Mouse (Mus musculus): Measurements from ENCODE around the gene Ntrk3. TPM values are rescaled to one million over a fixed set of nuclear protein-coding genes. Genes with fewer than 3 reads are reported as not detected.

Ntrk3 gene
- polyA plus RNA-seq, 1 experiment from 2014 or later = 7.3 TPM

DNA sequence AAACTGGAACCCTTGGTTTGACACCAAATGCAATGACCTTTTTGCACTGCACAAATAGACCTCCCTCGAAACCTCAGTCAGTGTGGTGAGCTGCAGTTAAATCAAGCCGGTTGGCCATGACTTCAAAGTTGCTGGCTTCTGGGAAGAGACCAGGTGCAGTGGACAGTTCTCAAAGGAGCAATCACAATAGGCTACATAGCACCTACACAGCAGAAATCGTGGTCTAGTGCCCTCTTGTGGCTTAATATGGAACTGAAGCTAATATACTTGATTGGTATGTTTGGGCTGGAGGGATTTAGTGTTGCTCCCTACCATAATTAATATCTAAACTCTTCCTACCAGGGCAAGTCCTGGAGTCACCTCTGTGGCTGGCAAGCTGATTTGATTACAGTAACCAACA is 171.2 kb downstream of the Ntrk3 start:
- DNase-seq (ENCODE audit: low spot score) (no peak), ATAC-seq (replicated peaks; ENCODE audit: low FRiP score) (no peak)
- Histone ChIP-seq H3K27me3 (ENCODE audit: control insufficient read depth, insufficient read depth, low read length) (no peaks in the 10 kb centered on the region), H3K36me3 (ENCODE audit: control insufficient read depth, insufficient read depth, low read length) (no peaks in the 10 kb centered on the region), H3K4me2 (ENCODE audit: low read depth, low read length, severe bottlenecking) (no peak overlapping the region), H3K9me3 (ENCODE audit: control insufficient read depth, low read length) (no peaks in the 10 kb centered on the region), H3K9ac (ENCODE audit: low read length) (no peak overlapping the region), H3K4me1 (replicated peaks; ENCODE audit: control insufficient read depth, insufficient read depth, low read length) (peaks cover 3% of the 10 kb centered on the region; the same call in 1 of the 2 replicates), H3K4me3 (ENCODE audit: low read depth, low read length) (no peak overlapping the region), H3K27ac (ENCODE audit: low read depth, low read length) (no peak overlapping the region)
- 51% methylated on average over 3 of the region's 3 CpGs for WGBS

DNA sequence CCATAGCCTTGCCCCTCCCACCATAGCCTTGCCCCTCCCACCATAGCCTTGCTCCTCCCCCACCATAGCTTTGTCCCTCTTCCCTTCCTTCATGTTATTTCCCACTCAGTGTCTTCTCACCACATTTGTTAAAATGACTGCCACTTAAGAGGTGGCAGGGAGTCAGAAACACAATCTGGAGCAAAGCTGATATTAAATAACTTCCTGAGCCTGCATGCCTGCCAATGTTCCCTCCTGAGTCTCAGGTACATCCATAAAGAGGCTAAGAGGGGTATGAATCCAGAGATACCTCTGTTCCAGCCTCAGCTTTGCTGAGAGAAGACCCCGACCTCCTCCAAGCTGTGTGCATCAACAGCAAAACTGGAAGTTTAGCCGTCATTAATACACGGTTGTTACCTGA is 172.4 kb downstream of the Ntrk3 start:
- no peaks in the 10 kb centered on the region for H3K27me3 ChIP-seq (ENCODE audit: control insufficient read depth, insufficient read depth, low read length)
- H3K4me3 ChIP-seq (ENCODE audit: low read depth, low read length) = no peak overlapping the region
- H3K27ac ChIP-seq (ENCODE audit: low read depth, low read length) = no peak overlapping the region
- DNase-seq (ENCODE audit: low spot score) = no peak
- peaks cover 3% of the 10 kb centered on the region; the same call in 1 of the 2 replicates for H3K4me1 ChIP-seq (replicated peaks; ENCODE audit: control insufficient read depth, insufficient read depth, low read length)
- no peaks in the 10 kb centered on the region for H3K36me3 ChIP-seq (ENCODE audit: control insufficient read depth, insufficient read depth, low read length)
- no peak overlapping the region for H3K4me2 ChIP-seq (ENCODE audit: low read depth, low read length, severe bottlenecking)
- no peaks in the 10 kb centered on the region for H3K9me3 ChIP-seq (ENCODE audit: control insufficient read depth, low read length)
- ATAC-seq (replicated peaks; ENCODE audit: low FRiP score) = no peak
- no peak overlapping the region for H3K9ac ChIP-seq (ENCODE audit: low read length)
- WGBS = 94% methylated on average over 3 of the region's 3 CpGs

DNA sequence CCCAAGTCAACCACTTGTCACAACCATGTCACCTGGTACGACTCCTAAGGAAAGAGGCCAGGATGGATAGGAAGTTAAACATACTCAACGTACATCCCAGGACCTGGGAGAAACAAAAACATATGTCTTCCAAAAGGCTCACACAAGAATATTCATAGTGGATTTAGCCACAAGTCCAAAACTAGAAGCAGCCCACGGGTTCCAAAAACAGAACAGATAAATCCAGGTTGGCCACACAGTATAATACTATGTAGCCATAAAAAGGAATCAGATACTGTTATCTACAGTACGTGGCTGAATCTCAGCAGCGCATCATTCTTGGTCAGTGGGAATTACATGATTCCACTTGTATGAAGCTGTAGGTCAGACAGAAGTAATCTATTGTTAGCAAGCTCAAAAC is 179.3 kb downstream of the Ntrk3 start:
- WGBS = 90% methylated on average over 5 of the region's 5 CpGs
- no peak for DNase-seq (ENCODE audit: low spot score)
- ATAC-seq (replicated peaks; ENCODE audit: low FRiP score) = no peak
- no peaks in the 10 kb centered on the region for H3K4me1 ChIP-seq (replicated peaks; ENCODE audit: control insufficient read depth, insufficient read depth, low read length)
- no peak overlapping the region for H3K4me2 ChIP-seq (ENCODE audit: low read depth, low read length, severe bottlenecking)
- no peak overlapping the region for H3K9ac ChIP-seq (ENCODE audit: low read length)
- no peaks in the 10 kb centered on the region for H3K9me3 ChIP-seq (ENCODE audit: control insufficient read depth, low read length)
- H3K4me3 ChIP-seq (ENCODE audit: low read depth, low read length) = no peak overlapping the region
- no peaks in the 10 kb centered on the region for H3K36me3 ChIP-seq (ENCODE audit: control insufficient read depth, insufficient read depth, low read length)
- no peaks in the 10 kb centered on the region for H3K27me3 ChIP-seq (ENCODE audit: control insufficient read depth, insufficient read depth, low read length)
- H3K27ac ChIP-seq (ENCODE audit: low read depth, low read length) = no peak overlapping the region

DNA sequence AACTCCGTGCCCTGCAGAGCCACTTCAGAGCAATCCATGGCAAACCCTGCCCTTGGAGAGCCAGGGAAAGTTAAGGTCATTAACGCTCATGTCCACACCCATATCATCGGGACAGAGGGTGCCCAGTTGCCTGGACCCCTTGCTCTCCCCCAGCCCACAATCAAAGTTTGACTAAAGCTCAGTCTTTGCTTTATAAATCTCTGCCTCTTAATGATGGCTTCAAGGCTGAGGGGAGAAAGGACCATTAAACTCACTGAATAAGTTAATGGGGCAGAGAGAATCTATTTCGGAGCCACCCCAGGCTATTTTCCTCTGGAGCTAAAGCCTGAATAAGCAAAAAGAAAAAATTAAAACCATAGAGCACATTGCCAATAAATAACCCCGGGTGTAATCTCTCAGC is 182.3 kb downstream of the Ntrk3 start:
- H3K27ac ChIP-seq (ENCODE audit: low read depth, low read length) = no peak overlapping the region
- 84% methylated on average over 5 of the region's 5 CpGs for WGBS
- ATAC-seq (replicated peaks; ENCODE audit: low FRiP score) = no peak

DNA sequence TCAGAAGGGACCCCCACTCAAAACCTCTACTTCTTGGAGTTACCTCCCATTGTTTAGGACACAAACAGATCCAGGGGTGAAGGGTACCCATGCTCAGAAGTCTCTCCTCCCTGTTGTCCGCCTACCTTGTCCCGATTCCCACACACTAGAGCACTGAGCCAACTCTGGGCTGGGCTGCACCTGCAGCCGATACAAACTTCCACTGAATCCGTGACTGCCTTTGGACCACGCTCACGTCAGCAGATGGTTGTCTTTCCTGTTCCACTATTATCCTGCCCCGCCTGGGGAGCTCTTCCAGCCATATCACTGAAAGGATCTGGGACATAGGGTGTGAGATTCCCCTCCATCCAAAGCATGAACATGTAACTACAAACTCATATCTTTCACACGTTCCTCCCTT is 188.4 kb downstream of the Ntrk3 start:
- Histone ChIP-seq H3K27me3 (ENCODE audit: control insufficient read depth, insufficient read depth, low read length) (no peaks in the 10 kb centered on the region), H3K4me3 (ENCODE audit: low read depth, low read length) (no peak overlapping the region), H3K27ac (ENCODE audit: low read depth, low read length) (no peak overlapping the region), H3K36me3 (ENCODE audit: control insufficient read depth, insufficient read depth, low read length) (no peaks in the 10 kb centered on the region), H3K9ac (ENCODE audit: low read length) (no peak overlapping the region), H3K9me3 (ENCODE audit: control insufficient read depth, low read length) (no peaks in the 10 kb centered on the region), H3K4me2 (ENCODE audit: low read depth, low read length, severe bottlenecking) (no peak overlapping the region), H3K4me1 (replicated peaks; ENCODE audit: control insufficient read depth, insufficient read depth, low read length) (no peaks in the 10 kb centered on the region)
- no peak for DNase-seq (ENCODE audit: low spot score)
- WGBS = 94% methylated on average over 8 of the region's 8 CpGs
- no peak for ATAC-seq (replicated peaks; ENCODE audit: low FRiP score)

More for the DNA sequence above, 182.3 kb downstream of the Ntrk3 start:
- no peaks in the 10 kb centered on the region for H3K4me1 ChIP-seq (replicated peaks; ENCODE audit: control insufficient read depth, insufficient read depth, low read length)
- H3K36me3 ChIP-seq (ENCODE audit: control insufficient read depth, insufficient read depth, low read length) = no peaks in the 10 kb centered on the region
- H3K9me3 ChIP-seq (ENCODE audit: control insufficient read depth, low read length) = no peaks in the 10 kb centered on the region
- H3K4me3 ChIP-seq (ENCODE audit: low read depth, low read length) = no peak overlapping the region
- no peak overlapping the region for H3K9ac ChIP-seq (ENCODE audit: low read length)
- no peak for DNase-seq (ENCODE audit: low spot score)
- no peak overlapping the region for H3K4me2 ChIP-seq (ENCODE audit: low read depth, low read length, severe bottlenecking)
- no peaks in the 10 kb centered on the region for H3K27me3 ChIP-seq (ENCODE audit: control insufficient read depth, insufficient read depth, low read length)

DNA sequence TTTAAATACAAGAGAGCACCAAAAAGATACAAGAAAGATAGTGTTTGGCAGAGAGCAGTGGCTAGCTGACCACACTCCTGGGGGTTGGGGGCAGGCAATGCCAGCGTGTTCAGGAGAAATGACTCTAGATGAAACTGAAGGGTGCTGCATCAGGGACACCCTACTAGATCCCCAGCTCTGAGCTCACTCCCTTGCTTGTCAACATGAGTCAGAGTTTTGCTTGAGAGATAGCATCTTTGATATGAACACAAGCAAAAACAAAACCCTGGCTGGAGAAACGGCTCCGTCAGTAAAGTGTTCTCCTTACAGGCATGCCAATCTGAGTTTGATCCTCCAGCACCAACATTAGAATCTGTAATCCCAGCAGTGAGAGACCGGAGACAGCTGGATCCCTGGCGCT is 189.1 kb downstream of the Ntrk3 start:
- H3K36me3 ChIP-seq (ENCODE audit: control insufficient read depth, insufficient read depth, low read length) = no peaks in the 10 kb centered on the region
- H3K4me1 ChIP-seq (replicated peaks; ENCODE audit: control insufficient read depth, insufficient read depth, low read length) = no peaks in the 10 kb centered on the region
- no peaks in the 10 kb centered on the region for H3K9me3 ChIP-seq (ENCODE audit: control insufficient read depth, low read length)
- no peak overlapping the region for H3K4me2 ChIP-seq (ENCODE audit: low read depth, low read length, severe bottlenecking)
- H3K27ac ChIP-seq (ENCODE audit: low read depth, low read length) = no peak overlapping the region
- no peak overlapping the region for H3K9ac ChIP-seq (ENCODE audit: low read length)
- ATAC-seq (replicated peaks; ENCODE audit: low FRiP score) (no peak), DNase-seq (ENCODE audit: low spot score) (no peak)
- no peak overlapping the region for H3K4me3 ChIP-seq (ENCODE audit: low read depth, low read length)
- WGBS = 89% methylated on average over 5 of the region's 5 CpGs
- H3K27me3 ChIP-seq (ENCODE audit: control insufficient read depth, insufficient read depth, low read length) = no peaks in the 10 kb centered on the region

DNA sequence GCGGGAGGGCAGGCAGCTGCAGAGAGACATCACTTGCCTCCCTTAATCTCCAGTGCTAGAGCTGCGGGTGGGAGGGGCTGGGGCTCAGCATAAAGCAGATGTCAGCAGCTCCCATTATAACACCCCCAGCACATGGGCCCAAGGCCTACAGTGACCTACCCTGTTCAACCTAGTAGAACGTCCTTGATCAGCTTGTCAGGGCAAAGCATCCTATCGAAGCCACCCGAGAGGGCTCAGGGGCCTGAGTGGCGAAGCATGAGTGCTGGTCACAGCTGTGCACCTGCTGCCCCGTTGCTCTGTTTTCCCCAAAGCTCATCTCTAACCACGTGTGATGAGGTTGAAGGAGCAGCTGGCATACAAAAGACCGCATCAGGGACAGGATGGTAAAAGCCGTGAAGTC is 191.3 kb downstream of the Ntrk3 start:
- no peak overlapping the region for H3K27ac ChIP-seq (ENCODE audit: low read depth, low read length)
- no peaks in the 10 kb centered on the region for H3K9me3 ChIP-seq (ENCODE audit: control insufficient read depth, low read length)
- H3K36me3 ChIP-seq (ENCODE audit: control insufficient read depth, insufficient read depth, low read length) = no peaks in the 10 kb centered on the region
- ATAC-seq (replicated peaks; ENCODE audit: low FRiP score) = no peak
- H3K4me3 ChIP-seq (ENCODE audit: low read depth, low read length) = no peak overlapping the region
- H3K4me1 ChIP-seq (replicated peaks; ENCODE audit: control insufficient read depth, insufficient read depth, low read length) = no peaks in the 10 kb centered on the region
- no peak for DNase-seq (ENCODE audit: low spot score)
- no peaks in the 10 kb centered on the region for H3K27me3 ChIP-seq (ENCODE audit: control insufficient read depth, insufficient read depth, low read length)
- no peak overlapping the region for H3K9ac ChIP-seq (ENCODE audit: low read length)
- H3K4me2 ChIP-seq (ENCODE audit: low read depth, low read length, severe bottlenecking) = no peak overlapping the region
- WGBS = 79% methylated on average over 10 of the region's 10 CpGs

DNA sequence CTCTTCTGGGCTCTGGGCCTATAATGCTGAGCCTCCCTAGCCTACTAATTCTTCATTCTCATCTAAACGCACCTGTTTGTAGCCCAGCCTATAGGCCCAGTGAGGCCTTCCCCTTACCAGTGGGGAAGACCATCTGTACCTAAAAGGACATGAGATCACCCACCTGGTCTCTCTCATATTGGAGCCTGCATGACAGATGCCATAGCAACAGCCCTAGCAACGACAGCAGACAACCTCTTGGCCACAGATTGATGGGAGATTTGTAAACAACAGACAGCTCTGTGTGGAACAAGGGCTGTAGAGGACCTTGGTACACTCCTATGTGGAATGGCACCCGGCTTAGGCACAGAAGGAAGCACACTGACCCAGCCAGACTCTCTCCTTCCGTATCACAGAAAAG is 195.3 kb downstream of the Ntrk3 start:
- no peaks in the 10 kb centered on the region for H3K36me3 ChIP-seq (ENCODE audit: control insufficient read depth, insufficient read depth, low read length)
- no peak overlapping the region for H3K27ac ChIP-seq (ENCODE audit: low read depth, low read length)
- no peak for DNase-seq (ENCODE audit: low spot score)
- no peak overlapping the region for H3K4me2 ChIP-seq (ENCODE audit: low read depth, low read length, severe bottlenecking)
- no peaks in the 10 kb centered on the region for H3K27me3 ChIP-seq (ENCODE audit: control insufficient read depth, insufficient read depth, low read length)
- H3K4me1 ChIP-seq (replicated peaks; ENCODE audit: control insufficient read depth, insufficient read depth, low read length) = no peaks in the 10 kb centered on the region
- no peak for ATAC-seq (replicated peaks; ENCODE audit: low FRiP score)
- WGBS = 84% methylated on average over 4 of the region's 4 CpGs
- H3K9ac ChIP-seq (ENCODE audit: low read length) = no peak overlapping the region
- H3K4me3 ChIP-seq (ENCODE audit: low read depth, low read length) = no peak overlapping the region
- no peaks in the 10 kb centered on the region for H3K9me3 ChIP-seq (ENCODE audit: control insufficient read depth, low read length)

DNA sequence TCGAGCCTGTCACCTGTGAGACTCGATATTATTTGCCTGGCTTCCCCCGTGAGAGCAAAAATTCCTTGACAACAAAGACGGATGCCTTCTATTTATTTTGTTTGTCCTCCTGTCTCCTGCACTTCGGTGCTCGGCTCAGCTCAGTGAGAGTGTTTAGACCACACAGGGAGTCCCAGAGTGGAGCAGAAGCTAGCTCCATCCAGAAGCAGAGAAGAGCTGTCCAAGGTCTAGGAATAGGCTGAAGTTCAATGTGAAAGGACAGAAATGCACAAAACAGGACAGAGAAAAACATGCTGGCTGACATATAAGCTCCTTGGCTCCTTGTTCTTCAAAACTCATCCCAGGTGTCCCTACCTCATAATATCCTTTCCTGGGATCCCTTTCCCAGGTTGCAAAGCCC is 207.5 kb downstream of the Ntrk3 start:
- ATAC-seq (replicated peaks; ENCODE audit: low FRiP score) (no peak), DNase-seq (ENCODE audit: low spot score) (no peak)
- Histone ChIP-seq H3K4me1 (replicated peaks; ENCODE audit: control insufficient read depth, insufficient read depth, low read length) (no peaks in the 10 kb centered on the region), H3K27ac (ENCODE audit: low read depth, low read length) (no peak overlapping the region), H3K9me3 (ENCODE audit: control insufficient read depth, low read length) (no peaks in the 10 kb centered on the region), H3K4me3 (ENCODE audit: low read depth, low read length) (no peak overlapping the region), H3K27me3 (ENCODE audit: control insufficient read depth, insufficient read depth, low read length) (no peaks in the 10 kb centered on the region), H3K4me2 (ENCODE audit: low read depth, low read length, severe bottlenecking) (no peak overlapping the region), H3K9ac (ENCODE audit: low read length) (no peak overlapping the region), H3K36me3 (ENCODE audit: control insufficient read depth, insufficient read depth, low read length) (no peaks in the 10 kb centered on the region)
- WGBS = 71% methylated on average over 6 of the region's 6 CpGs
